Mouse (Mus musculus): ENCODE data around the gene Ppp6r1.

- no peak for TF ChIP-seq CTCF (IDR thresholded peaks at IDR 0.05; ENCODE audit: low read depth, low read length)
- TF ChIP-seq GATA2 (IDR thresholded peaks at IDR 0.05; ENCODE audit: borderline replicate concordance, low read depth, low read length) = no peak
- TF ChIP-seq GATA1 (IDR thresholded peaks at IDR 0.05; ENCODE audit: borderline replicate concordance, low read length) = no peak
These were observed 13.1 kb upstream of the Ppp6r1 start for GRCm38 (mm10) chr7:4671956-4672355.

Measured in G1E (cell line).